Mouse (Mus musculus) midbrain, embryonic 11.5 days (tissue): Measurements from ENCODE around the gene Znrf3. TPM values are rescaled to one million over a fixed set of nuclear protein-coding genes. Genes with fewer than 3 reads are reported as not detected.

ENCODE experiments used
- ATAC-seq: fragments of 200-750 bp; cut with Nextera tagmentation; 2 replicates; pipeline ENCODE4 v1.8.0; 2017; ENCODE audit warnings: moderate TSS enrichment, moderate library complexity; ENCODE audit not compliant: low FRiP score
- DNase-seq: peaks from one replicate; pipeline ENCODE4 v3.0.0; 2015; ENCODE audit warnings: low spot score; ENCODE audit errors: missing footprints
- H3K27ac ChIP-seq: fragments of 300-500 bp; sonication (generic); 2 replicates; pipeline ENCODE4 v1.5.1; 2014; ENCODE audit warnings: low read depth, low read length
- H3K27me3 ChIP-seq: fragments of 300-500 bp; sonication (generic); 2 replicates; pipeline ENCODE4 v1.6.1; 2014; ENCODE audit warnings: mild to moderate bottlenecking, low read length, moderate library complexity, mixed read lengths; ENCODE audit not compliant: control insufficient read depth, insufficient read depth
- H3K36me3 ChIP-seq: fragments of 300-500 bp; sonication (generic); 2 replicates; pipeline ENCODE4 v1.6.1; 2014; ENCODE audit warnings: mild to moderate bottlenecking, low read length, moderate library complexity, mixed read lengths; ENCODE audit not compliant: control insufficient read depth, insufficient read depth
- H3K4me1 ChIP-seq: fragments of 300-500 bp; sonication (generic); 2 replicates; pipeline ENCODE4 v1.6.1; 2014; ENCODE audit warnings: low read length; ENCODE audit not compliant: control insufficient read depth, insufficient read depth
- H3K4me2 ChIP-seq: fragments of 300-500 bp; sonication (generic); 2 replicates; pipeline ENCODE4 v1.6.1; 2014; ENCODE audit warnings: mild to moderate bottlenecking, moderate library complexity
- H3K4me3 ChIP-seq: fragments of 300-500 bp; sonication (generic); 2 replicates; pipeline ENCODE4 v1.5.1; 2014; ENCODE audit warnings: low read depth, low read length
- H3K9ac ChIP-seq: fragments of 300-500 bp; sonication (generic); 2 replicates; pipeline ENCODE4 v1.6.1; 2014; ENCODE audit warnings: low read length
- H3K9me3 ChIP-seq: fragments of 300-500 bp; sonication (generic); 2 replicates; pipeline ENCODE4 v1.6.1; 2016; ENCODE audit warnings: low read length; ENCODE audit not compliant: control insufficient read depth
- WGBS: fragments of 180-500 bp; shearing (Covaris S2); extraction: QIAGEN DNeasy Blood & Tissue Kit; methylation state at CpG from one replicate; pipeline ENCODE4 v1.1.7; 2014; 5-methylcytosine and 5-hydroxymethylcytosine counted together
- polyA plus RNA-seq: library from polyadenylated mRNA; unstranded; fragments of >200 nt; fragmentation: Nextera tagmentation; extraction: Ambion mirVana; gene quantifications from 2 replicates; pipeline ENCODE4 v1.2.1, GENCODE M21; 2014

Gene Znrf3
- polyA plus RNA-seq, 1 experiment from 2014 or later, result 10.4 TPM

DNA sequence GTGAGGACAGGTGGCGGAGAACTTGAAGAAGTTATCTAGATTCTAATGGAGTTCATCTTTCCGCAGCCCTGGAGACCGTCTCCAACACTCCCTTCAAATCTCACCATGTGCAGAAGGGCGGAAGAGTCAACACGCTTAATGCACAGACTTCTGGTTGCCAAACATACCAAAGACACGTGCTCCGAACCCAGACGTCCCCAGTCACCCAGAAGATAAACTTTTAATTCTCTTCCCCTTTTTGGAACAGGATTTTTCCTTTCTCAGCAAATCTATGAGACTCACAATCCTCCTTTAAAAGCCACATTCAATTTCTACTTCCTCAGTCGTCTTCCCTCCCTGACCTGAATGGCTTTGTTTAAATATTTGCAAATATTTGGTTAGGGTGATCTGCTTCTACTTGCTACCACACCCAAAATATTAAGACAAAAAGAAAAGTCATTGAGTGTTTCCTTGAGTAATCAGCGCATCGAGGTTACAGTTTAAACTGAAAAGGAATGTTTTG is 856 bp upstream of the Znrf3 start:
- DNase-seq (no peak), ATAC-seq (no peak; the same call in 1 of the 2 replicates)
- 17% methylated on average over 11 of the region's 11 CpGs for WGBS
- Histone ChIP-seq H3K36me3 (no peaks in the 10 kb centered on the region), H3K9ac (peak overlapping the region; percentile 22; the same call in 1 of the 2 replicates), H3K27me3 (0 out of 2 replicates have a peak, but pooled peaks cover 3% of the 10 kb centered on the region), H3K4me2 (peak overlapping the region; percentile 95), H3K27ac (no peak overlapping the region; the same call in 1 of the 2 replicates), H3K9me3 (no peaks in the 10 kb centered on the region), H3K4me1 (peaks cover 28% of the 10 kb centered on the region), H3K4me3 (peak overlapping the region; percentile 93)

DNA sequence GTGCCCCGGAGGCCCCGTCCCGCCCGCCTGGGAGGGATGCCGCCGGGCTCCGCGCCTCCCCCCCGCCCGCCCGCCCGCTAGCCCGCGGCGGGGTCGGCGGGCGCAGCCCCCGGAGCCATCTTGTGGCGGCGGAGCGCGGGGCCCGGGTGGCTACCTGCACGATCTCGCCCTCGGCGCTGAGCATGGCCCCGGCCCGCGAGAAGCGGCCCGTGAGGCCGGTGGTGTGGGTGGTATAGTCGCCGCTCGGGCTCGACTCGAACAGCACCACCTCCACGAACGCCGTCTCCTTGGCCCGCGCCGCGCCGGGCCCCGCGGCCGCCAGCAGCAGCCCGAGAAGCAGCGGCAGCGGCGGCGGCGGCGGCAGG is 431 bp downstream of the Znrf3 start:
- H3K9me3 ChIP-seq, result no peaks in the 10 kb centered on the region
- H3K27me3 ChIP-seq, result 0 out of 2 replicates have a peak, but pooled peaks cover 3% of the 10 kb centered on the region
- ATAC-seq (peak; percentile 65), DNase-seq (peak; percentile 93)
- WGBS, result 0% methylated on average over 16 of the region's 57 CpGs
- H3K4me2 ChIP-seq, result peak overlapping the region; percentile 95
- peak overlapping the region; percentile 93 for H3K4me3 ChIP-seq
- H3K36me3 ChIP-seq, result no peaks in the 10 kb centered on the region
- H3K9ac ChIP-seq, result peak overlapping the region; percentile 91
- peaks cover 29% of the 10 kb centered on the region for H3K4me1 ChIP-seq
- peak overlapping the region; percentile 48 for H3K27ac ChIP-seq

DNA sequence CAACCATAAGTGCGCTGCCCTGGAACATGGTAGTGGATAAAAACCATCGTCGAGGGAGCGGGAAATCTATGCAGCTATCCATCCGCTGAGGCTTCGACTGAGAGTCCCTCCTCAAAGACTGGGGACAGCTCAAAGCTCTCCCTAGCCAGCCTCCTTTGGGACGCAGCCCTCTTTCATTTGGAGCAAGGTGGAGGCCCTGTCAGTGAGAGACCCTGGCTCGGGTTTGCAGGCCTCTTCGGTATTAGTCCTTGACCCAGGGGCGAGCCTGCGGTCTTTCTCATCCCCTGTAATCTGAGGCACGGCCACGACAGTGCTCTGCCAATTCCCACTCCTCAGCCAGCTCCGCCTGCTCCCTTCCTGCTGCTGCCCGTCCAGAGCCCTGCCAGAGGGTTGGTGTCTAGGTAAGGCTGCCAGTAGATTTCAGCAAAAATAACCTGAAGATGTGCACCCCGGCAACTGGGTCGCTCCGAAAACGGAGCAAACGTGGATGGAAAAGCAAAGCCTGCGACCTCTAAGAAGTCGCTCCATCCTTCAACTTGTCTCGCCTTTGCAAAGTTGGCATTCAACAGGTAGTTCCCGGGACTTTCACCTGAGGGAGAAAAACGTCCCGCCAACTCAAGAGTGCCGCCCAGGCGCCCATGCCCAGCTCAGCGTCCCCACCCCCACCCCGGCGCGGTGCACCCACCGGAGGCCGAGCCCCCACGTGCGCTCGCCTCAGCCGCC is 975 bp downstream of the Znrf3 start:
- under 1% methylated on average over 38 of the region's 38 CpGs for WGBS
- DNase-seq, result peak; percentile 96
- Histone ChIP-seq H3K4me2 (peak overlapping the region; percentile 95), H3K9ac (peak overlapping the region; percentile 91), H3K9me3 (no peaks in the 10 kb centered on the region), H3K27ac (peak overlapping the region; percentile 48; the same call in 1 of the 2 replicates), H3K4me1 (peaks cover 29% of the 10 kb centered on the region), H3K27me3 (0 out of 2 replicates have a peak, but pooled peaks cover 3% of the 10 kb centered on the region), H3K4me3 (peak overlapping the region; percentile 93), H3K36me3 (no peaks in the 10 kb centered on the region)
- no peak for ATAC-seq

DNA sequence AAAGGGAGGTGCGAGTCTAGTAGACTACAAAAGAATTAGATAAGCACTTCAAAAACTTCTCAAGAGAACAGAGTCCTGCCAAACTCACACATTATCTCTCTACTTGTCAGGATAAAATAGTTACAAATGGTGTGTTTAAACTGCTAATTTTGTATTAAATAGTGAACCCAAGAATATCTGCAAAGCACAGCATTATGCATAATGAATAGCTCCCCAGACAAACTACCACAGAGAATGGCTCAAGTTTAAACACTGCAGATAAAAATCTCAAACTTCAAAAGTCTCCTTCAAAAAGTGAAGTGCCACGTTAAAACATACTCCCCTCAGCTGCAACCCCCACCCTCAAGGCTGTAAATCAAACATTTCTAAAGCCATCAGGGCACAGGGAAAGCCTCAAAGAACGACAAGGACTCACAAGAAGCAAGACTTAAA is 2.0 kb downstream of the Znrf3 start:
- WGBS, result 9% methylated on average over 3 of the region's 3 CpGs

DNA sequence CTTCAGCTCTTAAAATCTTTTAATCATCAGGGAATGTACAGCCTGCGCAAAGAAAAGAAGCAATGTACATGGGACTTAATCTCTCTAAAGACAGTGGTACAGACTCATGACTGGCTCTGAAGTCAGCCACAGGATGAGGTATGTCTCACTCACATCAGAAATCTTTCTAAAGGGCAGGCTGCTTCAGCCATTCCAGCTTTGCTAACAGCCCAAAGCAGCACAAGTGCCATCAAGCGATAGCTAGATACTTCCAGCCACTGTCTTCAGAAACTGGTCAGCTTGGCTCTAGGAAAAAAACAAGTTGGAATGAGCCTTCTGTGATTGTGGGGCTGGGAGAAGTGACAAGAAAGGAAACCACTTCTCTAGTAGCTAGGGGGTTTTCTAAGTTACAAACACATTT is 7.0 kb downstream of the Znrf3 start:
- Histone ChIP-seq H3K4me3 (no peak overlapping the region), H3K36me3 (no peaks in the 10 kb centered on the region), H3K9ac (no peak overlapping the region), H3K27me3 (no peaks in the 10 kb centered on the region), H3K27ac (no peak overlapping the region), H3K9me3 (no peaks in the 10 kb centered on the region), H3K4me1 (peaks cover 19% of the 10 kb centered on the region), H3K4me2 (no peak overlapping the region)
- no peak for ATAC-seq
- DNase-seq, result no peak
- 95% methylated on average over 2 of the region's 2 CpGs for WGBS

More for the DNA sequence above, 2.0 kb downstream of the Znrf3 start:
- Histone ChIP-seq H3K9ac (no peak overlapping the region; the same call in 1 of the 2 replicates), H3K27me3 (0 out of 2 replicates have a peak, but pooled peaks cover 3% of the 10 kb centered on the region), H3K4me2 (peak overlapping the region; percentile 95), H3K4me3 (peak overlapping the region; percentile 93), H3K9me3 (no peaks in the 10 kb centered on the region), H3K27ac (no peak overlapping the region), H3K36me3 (no peaks in the 10 kb centered on the region), H3K4me1 (peaks cover 29% of the 10 kb centered on the region)
- DNase-seq (peak; percentile 89), ATAC-seq (no peak)

DNA sequence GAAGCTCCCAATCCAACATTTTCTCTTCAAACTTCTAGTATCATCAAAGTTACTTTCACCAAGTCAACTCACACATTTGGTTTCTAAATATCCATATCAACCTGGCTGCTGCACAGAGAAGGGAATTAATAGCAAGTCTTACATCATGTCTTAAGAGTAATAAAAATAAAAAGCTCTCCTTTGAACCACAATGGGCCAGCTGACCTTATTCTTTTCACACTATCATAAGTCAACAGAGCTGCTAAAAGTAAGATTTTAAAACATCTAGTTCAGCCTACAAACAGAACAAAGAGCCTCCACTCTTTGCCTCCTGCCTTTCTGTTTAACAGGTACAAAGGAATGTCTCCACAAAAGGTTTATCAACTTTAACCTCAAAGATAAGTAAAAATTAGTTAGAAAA is 7.7 kb downstream of the Znrf3 start:
- ATAC-seq (no peak), DNase-seq (no peak)
- Histone ChIP-seq H3K4me3 (no peak overlapping the region), H3K27me3 (no peaks in the 10 kb centered on the region), H3K27ac (no peak overlapping the region), H3K36me3 (no peaks in the 10 kb centered on the region), H3K9me3 (no peaks in the 10 kb centered on the region), H3K4me1 (peaks cover 13% of the 10 kb centered on the region), H3K4me2 (no peak overlapping the region), H3K9ac (no peak overlapping the region)

DNA sequence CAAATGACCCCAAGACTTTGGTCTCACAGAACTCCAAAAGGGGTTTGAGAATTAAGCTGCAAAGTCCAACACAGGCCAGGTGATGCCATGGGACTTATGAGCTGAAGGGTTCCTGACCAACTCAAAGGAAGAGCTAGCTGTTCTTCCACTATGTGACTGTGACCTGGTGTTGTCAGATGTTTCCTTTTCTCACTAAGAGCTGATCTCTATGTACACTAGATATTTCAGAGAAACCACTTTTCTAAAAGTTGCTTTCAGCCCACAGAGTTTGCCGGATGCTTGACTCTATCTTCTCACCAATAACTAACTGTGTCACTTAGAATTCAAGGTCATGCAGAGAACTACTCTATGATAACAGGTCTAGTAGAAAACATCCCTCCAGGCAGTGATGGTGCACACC is 9.2 kb downstream of the Znrf3 start:
- no peak overlapping the region for H3K27ac ChIP-seq
- no peak overlapping the region for H3K9ac ChIP-seq
- no peak for ATAC-seq
- H3K4me1 ChIP-seq, result peaks cover 1% of the 10 kb centered on the region
- no peak for DNase-seq
- no peak overlapping the region for H3K4me2 ChIP-seq
- WGBS, result 90% methylated on average over 1 of the region's 1 CpGs
- no peak overlapping the region for H3K4me3 ChIP-seq
- H3K9me3 ChIP-seq, result no peaks in the 10 kb centered on the region
- no peaks in the 10 kb centered on the region for H3K27me3 ChIP-seq
- H3K36me3 ChIP-seq, result no peaks in the 10 kb centered on the region

DNA sequence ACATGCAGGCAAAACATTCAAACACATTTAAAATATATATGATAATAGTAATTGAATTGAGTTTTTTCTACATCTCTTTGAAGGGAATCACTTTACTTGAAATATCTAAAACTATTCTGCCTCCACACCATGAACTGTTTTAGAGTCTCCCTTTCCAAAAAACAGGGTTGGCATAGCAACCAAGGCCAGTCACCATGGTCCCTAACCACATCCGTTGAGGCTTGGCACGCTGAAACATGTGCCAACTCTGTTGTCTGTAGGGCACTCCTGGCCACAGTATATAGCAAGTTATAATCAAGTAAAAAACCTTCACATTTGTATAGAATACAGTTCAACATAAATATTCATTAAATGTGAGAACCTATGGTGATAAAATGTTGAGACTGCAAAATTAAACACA is 12.3 kb downstream of the Znrf3 start:
- Histone ChIP-seq H3K4me3 (no peak overlapping the region), H3K4me1 (no peaks in the 10 kb centered on the region; the same call in 1 of the 2 replicates), H3K27me3 (no peaks in the 10 kb centered on the region), H3K4me2 (no peak overlapping the region), H3K27ac (no peak overlapping the region), H3K36me3 (no peaks in the 10 kb centered on the region), H3K9me3 (no peaks in the 10 kb centered on the region), H3K9ac (no peak overlapping the region)
- no peak for ATAC-seq
- 90% methylated on average over 2 of the region's 2 CpGs for WGBS
- no peak for DNase-seq

DNA sequence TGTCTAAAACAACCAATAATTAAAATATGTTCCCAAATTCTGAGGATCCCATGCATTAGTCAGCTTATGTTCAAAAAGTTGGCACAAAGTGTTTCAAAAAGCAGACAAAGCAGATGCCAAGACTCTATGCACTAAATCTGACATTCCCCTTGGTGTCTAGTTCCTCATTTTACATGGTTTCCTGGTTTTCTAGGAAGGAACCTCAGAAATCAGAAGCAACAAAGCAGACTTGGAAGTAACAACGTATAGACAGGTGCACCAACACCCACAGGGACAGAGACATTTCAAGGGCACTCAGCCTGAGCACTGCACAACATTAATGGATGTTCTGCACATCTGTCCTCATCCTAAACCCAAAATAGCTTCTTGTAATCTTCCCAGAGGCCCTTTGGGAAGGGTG is 13.8 kb downstream of the Znrf3 start:
- no peak overlapping the region for H3K4me3 ChIP-seq
- H3K9me3 ChIP-seq, result no peaks in the 10 kb centered on the region
- no peak overlapping the region for H3K27ac ChIP-seq
- no peak for DNase-seq
- 56% methylated on average over 1 of the region's 1 CpGs for WGBS
- no peaks in the 10 kb centered on the region for H3K36me3 ChIP-seq
- H3K4me1 ChIP-seq, result no peaks in the 10 kb centered on the region; the same call in 1 of the 2 replicates
- no peak overlapping the region for H3K9ac ChIP-seq
- ATAC-seq, result no peak
- H3K4me2 ChIP-seq, result no peak overlapping the region
- H3K27me3 ChIP-seq, result no peaks in the 10 kb centered on the region
